Mouse (Mus musculus) adrenal gland, postnatal 4 days (tissue): ENCODE results near the gene Pfkm. TPM values are rescaled to one million over a fixed set of nuclear protein-coding genes. Genes with fewer than 3 reads are reported as not detected.
A peak's percentile ranks its signal among the peaks of the same experiment; 100 is the strongest.

ENCODE experiments used
- DNase-seq, 2 experiments: peaks; one replicate each; pipeline ENCODE4 v3.0.0; 2021 to 2022; ENCODE audit warnings: low spot score in 2 of 2, mixed read lengths in 2 of 2
- total RNA-seq, 2 experiments: library from RNA; stranded (reverse); gene quantifications; 2 replicates each; pipeline ENCODE4 v1.2.3; 2021

Pfkm gene
- total RNA-seq, 2 experiments from 2014 or later: 76.5 to 88.7 TPM

DNA sequence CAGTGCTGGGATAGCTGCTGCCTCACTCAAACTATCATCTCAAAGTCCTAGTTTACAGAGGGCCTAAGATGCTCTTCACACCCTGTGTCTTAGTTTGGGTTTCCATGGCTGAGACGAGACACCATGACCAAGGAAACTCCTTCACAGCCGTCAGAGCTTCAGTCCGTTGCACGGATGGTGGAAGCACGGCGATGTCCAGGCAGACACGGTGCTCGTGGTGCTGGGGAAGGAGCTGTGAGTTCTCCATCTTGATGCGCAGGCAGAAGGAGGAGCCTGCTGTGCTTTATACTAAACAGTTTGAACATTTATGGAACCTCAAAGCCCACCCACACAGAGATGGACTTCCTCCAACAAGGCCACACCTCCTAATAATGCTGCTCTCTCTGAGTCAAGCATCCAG is 44.5 kb downstream of the Pfkm start:
- DNase-seq: no peak

- DNase-seq: no peak
These were observed 47.4 kb downstream of the Pfkm start for GRCm38 (mm10) chr15:98139763-98140162.

GRCm38 (mm10) chr15:98140809-98141208 is 48.4 kb downstream of the Pfkm start:
- no peak for DNase-seq

GRCm38 (mm10) chr15:98142515-98142914 is 50.1 kb downstream of the Pfkm start:
- DNase-seq: no peak

- DNase-seq: no peak
These were observed 52.6 kb downstream of the Pfkm start for GRCm38 (mm10) chr15:98144861-98145507.

DNA sequence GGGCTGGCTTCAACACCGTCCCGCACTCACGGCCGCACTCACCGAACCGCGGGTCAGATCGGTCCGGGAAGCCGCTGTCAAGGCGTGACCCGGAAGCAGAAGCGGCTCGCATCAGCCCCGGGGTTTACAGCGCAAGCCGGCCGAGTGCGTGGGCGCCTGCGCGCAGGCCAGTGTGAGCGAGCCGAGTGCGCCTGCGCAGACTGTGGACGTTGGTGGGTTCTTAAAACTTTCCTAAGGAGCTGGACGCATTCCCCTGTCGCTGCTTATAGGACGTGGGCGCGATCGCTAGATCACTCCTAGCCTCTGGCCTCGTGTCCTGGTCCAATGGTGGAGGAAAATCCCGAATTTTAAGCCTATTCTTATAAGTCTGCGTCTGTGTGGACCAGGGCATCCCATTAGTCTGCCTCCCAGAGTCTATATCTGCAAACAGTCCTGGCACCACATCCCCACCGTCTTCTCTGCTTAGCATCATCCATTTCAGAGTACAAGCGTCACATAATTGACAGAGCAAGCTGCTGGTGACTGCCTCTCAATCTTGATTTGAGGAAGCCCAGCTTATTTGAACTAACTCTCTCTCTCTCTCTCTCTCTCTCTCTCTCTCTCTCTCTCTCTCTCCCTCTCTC is 53.3 kb downstream of the Pfkm start:
- peak; percentile 90 to 91 for DNase-seq

DNA sequence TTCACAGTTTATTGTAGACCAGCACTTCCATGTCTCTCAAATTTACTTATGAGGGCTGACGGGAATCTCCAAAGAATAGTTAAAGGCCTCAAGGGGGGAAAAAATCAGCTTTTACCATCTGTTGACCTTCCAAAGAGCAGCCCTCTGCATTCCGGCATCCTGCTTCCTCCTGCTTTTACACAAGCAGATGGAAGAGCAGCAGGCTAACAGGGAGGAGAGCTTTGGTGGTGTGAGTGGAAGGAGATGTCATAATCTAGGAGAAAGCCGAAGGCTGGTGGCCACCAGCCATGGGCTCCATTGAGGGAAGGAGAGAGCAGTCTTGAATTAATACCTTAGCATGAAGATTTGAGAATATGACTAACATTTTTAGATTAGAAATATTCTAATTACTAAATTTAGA is 56.0 kb downstream of the Pfkm start:
- no peak for DNase-seq

- no peak for DNase-seq
These were observed 56.8 kb downstream of the Pfkm start for GRCm38 (mm10) chr15:98149166-98149602.

DNA sequence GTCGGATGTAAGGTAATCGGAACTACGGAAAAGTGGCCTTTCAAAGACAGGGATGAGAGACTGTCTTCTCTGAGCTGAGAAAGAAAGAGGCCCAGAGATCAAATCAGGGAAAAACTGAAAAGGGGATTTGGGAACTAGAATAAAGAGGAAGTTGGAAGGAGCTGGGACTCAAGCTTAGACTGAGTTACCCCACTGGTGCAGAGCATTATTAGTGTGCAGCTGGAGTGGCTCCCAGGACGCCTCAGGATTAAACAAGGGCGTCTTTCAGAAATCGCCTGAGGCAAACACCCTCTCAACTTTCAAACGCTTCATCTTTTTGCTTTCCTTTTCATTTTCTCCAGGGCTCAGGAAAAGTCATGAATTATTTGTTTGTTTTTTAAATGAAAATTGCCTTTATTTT is 60.5 kb downstream of the Pfkm start:
- DNase-seq: no peak

- no peak for DNase-seq
These were observed 61.2 kb downstream of the Pfkm start for GRCm38 (mm10) chr15:98153625-98154024.

DNA sequence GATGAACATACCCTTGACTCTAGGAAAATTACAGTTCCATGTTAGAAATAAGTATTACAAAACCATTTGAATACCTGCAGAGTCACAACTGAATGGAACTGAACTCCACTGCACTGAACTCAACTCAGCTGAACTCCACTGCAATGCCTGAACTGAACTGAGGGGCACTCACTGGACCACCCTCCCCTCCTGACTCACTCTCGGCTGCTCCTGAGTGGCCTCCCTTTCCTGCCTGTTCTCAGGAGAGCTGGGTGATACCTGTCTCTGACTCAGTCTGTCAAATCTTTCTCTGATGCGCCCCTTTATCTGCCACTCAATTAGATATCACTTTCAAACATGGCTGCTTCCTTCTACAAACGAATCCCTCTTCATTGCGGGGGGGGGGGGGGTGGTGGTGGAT is 61.8 kb downstream of the Pfkm start:
- DNase-seq: no peak

- DNase-seq: no peak
These were observed 62.2 kb downstream of the Pfkm start for GRCm38 (mm10) chr15:98154631-98155030.

DNA sequence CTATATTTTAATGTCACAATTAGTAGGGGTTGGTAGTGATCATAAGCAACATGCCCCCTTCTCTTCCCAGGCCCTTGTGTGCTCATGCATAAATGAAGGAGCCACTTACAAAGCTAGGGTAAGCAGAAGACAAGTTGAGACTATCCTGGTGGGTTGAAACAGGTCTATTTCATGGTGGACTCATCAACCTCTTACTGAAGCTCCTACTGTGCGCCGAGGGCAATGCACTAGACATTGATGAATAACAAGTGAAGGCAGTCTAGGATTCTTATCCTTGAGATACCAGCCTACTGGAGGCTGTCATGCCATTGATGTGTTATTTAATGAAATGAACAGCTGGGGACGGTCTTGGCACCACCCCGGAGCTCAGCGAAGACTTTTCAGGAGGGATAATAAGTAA is 62.9 kb downstream of the Pfkm start:
- DNase-seq: no peak

DNA sequence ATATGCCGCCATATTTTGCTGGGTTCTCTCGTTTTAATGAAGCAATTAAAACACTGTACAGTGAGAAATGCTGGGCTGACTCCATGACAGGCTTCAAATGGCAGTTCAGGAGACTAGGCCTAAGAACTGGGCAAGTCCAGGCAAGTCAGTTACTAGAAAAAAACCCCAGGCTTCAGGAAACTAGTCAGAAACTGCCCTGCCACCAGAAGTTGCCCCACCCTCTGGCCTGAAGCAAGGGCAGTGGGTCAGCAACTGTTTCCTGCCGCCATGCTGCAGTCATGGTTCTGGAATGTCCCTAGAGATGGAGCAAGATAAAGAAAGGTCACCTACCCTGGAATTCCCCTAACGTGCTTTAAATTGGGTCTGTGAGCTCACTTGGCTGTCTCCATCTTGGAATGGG is 63.6 kb downstream of the Pfkm start:
- DNase-seq: no peak

DNA sequence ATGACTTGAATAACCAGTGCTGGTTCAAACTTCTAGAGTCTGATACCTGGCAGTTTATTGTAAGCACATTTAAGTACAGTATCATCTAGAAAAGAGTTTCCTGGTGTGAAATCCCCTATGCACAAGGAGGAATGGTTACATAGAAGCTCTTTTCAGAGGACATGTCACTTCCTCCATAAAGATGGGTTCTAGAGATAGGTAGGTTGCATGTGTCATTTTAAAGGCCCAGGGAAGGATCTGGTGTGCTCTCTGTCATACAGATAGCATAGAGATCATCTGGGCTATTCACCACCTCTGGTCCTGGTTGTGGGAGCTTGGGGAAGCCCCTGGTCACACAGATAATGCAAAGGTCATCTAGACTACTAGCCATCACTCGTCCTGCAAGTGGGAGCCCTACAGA is 64.9 kb downstream of the Pfkm start:
- DNase-seq: no peak

- no peak for DNase-seq
These were observed 68.8 kb downstream of the Pfkm start for GRCm38 (mm10) chr15:98161026-98161805.

- no peak for DNase-seq
These were observed 70.2 kb downstream of the Pfkm start for GRCm38 (mm10) chr15:98162561-98162960.

DNA sequence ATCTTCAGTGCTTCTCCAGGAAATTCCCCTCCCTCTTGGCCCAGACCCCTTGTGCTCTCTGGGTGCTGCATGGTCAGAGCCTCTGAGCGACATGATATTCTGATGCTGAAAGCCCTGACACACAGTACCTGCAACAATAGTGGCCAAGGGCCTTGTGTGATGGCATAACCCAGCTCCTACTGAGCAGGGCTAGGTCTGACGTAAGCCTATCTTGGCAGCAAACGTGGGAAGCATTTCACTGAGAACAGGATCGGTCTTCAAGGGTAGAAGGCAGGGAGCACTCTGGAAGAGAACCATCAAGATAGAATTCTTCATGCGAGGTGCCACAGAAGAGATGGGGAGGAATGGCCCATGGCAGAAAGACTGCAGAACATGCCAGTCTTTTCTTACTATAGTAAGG is 73.1 kb downstream of the Pfkm start, which contains the start of gene Asb8:
Gene Asb8 (minus strand): TSS at position 101 of the 400 bp plus-strand sequence.
- no peak for DNase-seq

GRCm38 (mm10) chr15:98166963-98167644 is 74.7 kb downstream of the Pfkm start, which contains the start of gene Ccdc184:
TSS of gene Ccdc184 (plus strand) at chr15:98167158.
- no peak for DNase-seq

DNA sequence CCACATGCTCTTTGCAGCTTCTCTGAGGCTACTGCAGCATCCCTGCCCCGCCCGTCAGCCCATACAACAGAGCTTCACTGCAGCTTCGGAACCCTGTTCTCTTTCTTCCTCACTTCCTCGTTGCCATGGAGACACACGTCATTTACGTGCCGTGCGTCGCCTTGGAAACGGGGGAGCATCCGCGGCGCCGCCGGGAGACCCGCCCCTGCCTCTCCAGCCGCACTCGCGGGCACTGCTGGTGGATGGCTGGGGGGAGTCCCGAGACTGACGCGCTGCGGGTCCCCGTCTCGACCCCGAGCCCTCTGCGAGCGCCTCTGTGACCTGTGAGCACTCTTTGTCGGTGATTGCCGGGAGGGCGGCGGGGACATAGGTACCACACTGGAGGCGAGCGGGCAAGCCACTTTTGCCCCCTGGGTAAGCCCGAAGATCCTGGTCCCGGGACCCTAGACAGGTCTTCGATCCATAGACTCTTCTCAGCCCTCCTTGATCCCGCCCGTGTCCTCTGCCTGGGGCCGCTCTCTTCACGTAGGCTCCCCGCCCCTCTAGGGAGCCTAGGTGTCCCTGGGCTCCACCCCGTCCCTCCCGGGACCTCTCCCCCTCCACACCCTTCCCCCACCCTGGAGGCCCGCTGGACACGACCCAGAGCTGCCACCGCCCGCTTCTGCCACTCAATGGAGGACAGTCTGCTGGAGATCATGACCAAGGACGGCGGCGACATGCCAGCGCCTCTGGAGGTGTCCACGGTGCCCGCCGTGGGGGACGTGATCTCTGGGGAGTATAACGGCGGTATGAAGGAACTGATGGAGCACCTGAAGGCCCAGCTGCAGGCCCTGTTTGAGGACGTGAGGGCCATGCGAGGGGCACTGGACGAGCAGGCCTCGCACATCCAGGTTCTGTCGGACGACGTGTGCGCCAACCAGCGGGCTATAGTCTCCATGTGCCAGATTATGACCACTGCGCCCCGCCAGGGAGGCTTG is 75.5 kb downstream of the Pfkm start:
- DNase-seq: peak in 1 of 2 experiments; percentile 39
